Mouse (Mus musculus): ENCODE measurements at regions not wholly inside any gene's neighbourhood (a gene's known extent, or its start where the extent isn't known, plus 50 kb on each side); places are given as distances from the start of the nearest gene placed in this dataset.

DNA sequence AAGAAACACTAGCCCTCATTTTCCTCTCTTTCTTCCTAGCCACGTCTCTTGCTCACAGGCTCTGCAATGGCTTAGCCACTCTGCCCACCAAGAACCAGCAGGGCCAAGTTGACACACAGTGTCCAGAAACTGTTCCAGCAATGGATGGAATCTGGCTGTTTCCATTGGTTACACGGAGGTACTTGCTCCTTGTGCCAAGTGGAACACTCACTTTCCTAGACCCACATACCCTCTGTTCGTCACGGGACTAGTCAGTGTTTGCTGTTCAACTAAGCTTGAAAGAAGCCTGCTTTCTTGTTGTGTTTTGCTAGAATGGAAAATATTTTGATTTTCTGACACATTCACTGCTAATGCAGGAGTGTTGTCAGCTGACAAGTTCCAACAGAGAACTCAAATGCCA lies 575.7 kb upstream of the Gulo start:
- DNase-seq (ENCODE audit: low spot score), result no peak

GRCm38 (mm10) chr14:66579904-66580492 lies 571.0 kb upstream of the Gulo start:
- DNase-seq (ENCODE audit: low spot score), result no peak

GRCm38 (mm10) chr14:66566600-66566999 lies 557.6 kb upstream of the Gulo start:
- no peak for DNase-seq (ENCODE audit: low spot score)

GRCm38 (mm10) chr14:66562744-66563143 lies 553.7 kb upstream of the Gulo start:
- DNase-seq (ENCODE audit: low spot score), result no peak

GRCm38 (mm10) chr14:66561715-66562114 lies 552.7 kb upstream of the Gulo start:
- DNase-seq (ENCODE audit: low spot score), result no peak

DNA sequence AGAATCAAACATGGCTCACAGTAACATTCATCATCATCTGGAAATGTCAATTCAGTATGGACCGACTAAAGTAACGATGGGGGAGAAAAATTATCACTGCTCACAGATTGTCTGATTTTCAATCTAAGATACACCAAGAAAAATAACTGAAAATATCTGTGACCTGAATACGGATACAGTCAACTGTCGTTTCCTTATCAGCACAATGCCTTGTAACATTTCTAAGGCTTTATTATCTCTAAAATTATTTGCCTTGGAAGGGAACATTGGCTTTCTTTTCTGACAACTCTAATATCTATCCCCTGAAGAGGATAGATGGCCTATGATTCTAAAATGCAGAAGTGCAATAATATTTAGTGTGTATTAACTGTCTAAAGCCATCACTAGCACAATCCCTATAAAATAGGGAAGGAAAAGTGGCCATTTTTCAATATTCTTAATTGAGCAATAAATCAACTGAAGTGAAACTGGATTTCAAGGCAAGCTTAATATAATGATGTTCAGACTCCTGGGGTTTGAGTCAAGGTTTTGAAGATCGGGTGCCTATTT lies 552.1 kb upstream of the Gulo start:
- no peak for DNase-seq (ENCODE audit: low spot score)

DNA sequence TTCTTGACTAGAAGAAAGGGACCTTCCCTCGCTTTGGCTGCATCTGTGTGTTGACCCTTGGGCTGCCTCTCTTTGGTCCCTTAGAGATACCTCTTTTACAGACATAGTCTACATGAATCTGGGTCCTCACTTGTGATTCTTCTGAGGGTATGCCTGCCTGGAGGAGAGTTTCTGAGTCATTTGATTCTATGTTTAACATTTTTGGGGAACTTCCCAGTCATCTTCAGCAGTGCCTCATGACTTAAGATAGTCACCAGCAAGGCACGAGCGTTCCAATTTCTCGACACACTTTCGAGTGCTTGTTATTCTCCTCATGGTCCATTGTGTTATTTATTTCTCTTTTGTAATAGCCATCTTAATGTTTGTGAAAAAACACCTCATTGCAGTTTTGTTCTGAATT lies 549.4 kb upstream of the Gulo start:
- no peak for DNase-seq (ENCODE audit: low spot score)

GRCm38 (mm10) chr14:66557631-66558030 lies 548.6 kb upstream of the Gulo start:
- peak; percentile 3 for DNase-seq (ENCODE audit: low spot score)

DNA sequence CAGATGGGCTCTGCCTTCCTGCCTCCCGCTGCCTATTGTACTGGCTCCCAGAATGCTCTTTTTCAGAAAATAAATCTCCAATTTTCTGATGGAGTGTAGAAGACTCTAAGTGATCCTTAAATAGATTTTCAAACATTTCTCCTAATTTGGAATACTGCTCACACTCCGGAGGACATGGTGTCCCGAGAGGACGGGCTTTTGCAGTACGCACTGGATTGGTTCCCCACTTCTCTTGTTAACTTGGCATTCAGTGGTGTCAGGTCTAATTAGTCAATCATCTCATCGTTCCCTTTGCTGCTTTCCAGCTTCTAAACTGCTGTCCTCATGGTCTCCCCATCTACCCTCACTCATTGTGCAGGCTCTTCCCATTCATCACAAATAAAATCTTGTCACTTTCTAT lies 529.5 kb upstream of the Gulo start:
- DNase-seq (ENCODE audit: low spot score), result no peak

DNA sequence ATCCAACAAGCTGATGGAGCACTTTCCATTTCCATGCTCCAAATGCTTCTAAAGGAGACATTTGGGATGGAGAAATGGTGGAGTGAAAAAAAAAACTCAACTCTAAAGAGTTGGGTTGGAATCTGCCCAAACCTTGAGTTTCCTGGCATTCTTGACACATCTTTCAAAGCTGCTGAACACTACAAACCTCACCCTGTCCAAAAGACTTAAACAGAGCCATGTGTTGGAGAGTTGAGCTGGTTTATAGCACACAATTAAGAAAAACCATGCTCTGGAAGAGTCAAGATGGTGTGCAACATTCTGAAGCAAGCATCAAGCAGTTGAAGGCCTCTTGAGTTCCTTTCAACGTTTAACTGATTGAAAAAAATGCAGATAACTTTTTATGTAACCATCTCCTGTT lies 525.7 kb upstream of the Gulo start:
- no peak for DNase-seq (ENCODE audit: low spot score)

GRCm38 (mm10) chr14:66528135-66528534 lies 519.1 kb upstream of the Gulo start:
- no peak for DNase-seq (ENCODE audit: low spot score)

- no peak for DNase-seq (ENCODE audit: low spot score)
Observed at GRCm38 (mm10) chr14:66527061-66527460, 518.1 kb upstream of the Gulo start.

GRCm38 (mm10) chr14:66522856-66523400 lies 513.9 kb upstream of the Gulo start:
- no peak for DNase-seq (ENCODE audit: low spot score)

DNA sequence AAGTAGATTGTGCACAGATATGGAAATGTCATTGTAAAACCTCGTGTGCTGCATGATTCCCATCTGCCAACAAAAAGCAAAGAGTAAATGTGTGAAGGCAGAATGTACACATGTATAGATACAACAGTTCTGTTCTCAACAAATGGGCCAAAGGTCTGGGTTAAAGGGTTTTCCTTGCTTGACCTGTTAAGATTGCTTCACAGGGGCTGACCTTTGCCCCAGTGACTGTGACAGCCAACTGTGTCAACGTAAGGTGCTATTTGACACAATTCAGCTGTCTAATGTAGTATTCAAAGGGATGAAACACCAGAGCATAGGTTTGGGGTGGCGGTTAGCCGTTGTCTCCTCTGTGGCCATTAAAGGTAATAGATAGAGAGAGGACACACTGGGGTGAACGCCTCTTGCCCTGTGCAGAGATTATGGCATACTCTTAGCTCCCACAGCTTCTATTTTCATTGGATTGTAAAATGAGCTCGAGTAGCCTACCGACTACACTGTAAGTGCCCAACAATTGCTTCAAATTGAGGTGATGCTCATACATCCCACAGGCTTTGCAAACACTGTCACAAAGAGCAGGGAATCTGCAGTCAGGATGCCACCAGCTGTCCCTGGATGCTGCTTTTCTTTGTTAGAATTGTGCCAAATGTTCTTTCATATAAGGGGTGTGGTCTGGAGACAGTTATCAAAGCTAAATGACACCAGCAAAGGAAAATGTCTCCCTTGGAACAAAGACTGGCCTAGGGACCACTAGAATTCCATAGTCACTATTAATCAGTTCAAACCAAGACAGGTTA lies 513.0 kb upstream of the Gulo start:
- no peak for DNase-seq (ENCODE audit: low spot score)

DNA sequence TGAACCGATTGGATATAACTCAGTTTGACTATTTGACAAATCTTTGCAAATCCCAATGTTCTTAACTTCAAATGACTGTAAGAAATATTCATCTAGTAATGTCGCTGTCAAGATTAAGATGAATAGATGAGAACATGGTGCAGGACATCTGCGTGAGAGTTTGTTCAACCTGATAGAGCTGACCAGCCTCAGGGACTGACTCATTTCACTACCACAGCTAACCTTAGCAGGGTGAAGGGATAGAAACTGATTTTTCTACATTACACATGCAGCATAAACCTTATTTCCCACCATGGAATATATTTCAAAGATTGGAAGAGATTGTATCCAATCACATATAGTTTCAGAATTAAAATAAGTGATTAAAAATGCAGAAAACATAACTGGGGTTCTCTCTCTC lies 507.8 kb upstream of the Gulo start:
- no peak for DNase-seq (ENCODE audit: low spot score)

GRCm38 (mm10) chr14:66510750-66511149 lies 501.7 kb upstream of the Gulo start:
- DNase-seq (ENCODE audit: low spot score), result no peak

GRCm38 (mm10) chr14:66510218-66510617 lies 501.2 kb upstream of the Gulo start:
- no peak for DNase-seq (ENCODE audit: low spot score)

DNA sequence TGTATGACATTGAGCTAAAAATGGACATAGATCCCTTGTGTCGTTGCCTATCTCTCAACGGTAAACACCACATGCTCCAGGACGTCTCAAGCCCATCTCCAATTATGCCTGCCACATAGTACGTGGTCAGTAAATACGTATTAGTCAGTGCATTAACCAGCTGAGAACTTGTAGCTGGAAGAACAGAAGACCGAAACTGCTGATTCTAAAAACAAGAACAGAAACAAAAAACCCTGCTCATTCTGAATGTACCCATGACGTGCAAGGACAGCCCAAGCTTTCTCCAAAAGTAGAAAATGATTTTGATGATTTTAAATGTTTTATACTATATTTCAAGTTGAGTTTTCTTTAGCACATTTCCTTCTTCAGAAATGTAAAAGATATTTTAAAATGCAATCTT lies 500.7 kb upstream of the Gulo start:
- DNase-seq (ENCODE audit: low spot score), result no peak

GRCm38 (mm10) chr14:66501995-66502394 lies 493.0 kb upstream of the Gulo start:
- DNase-seq (ENCODE audit: low spot score), result no peak

DNA sequence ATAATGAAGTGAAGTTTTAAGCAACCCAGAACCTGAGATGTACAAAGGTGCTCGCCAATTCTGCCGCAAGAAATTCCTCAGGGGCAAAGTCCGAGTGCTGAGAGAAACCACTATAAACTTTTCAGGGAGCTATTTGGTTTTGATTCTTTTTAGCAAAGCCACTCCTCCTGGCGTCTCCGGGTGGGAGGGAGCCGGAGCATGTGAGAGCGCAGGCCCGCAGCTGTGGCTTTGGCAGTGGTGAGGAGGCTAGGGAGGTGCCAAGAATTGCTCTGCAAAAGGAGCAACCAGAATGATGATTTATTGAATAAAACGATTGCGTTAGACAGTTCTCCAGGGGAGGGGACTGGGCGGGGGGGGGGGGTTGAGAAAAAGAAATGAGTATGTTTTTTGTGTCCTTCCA lies 490.9 kb upstream of the Gulo start:
- DNase-seq (ENCODE audit: low spot score), result peak; percentile 62

GRCm38 (mm10) chr14:66495146-66495545 lies 486.1 kb upstream of the Gulo start:
- no peak for DNase-seq (ENCODE audit: low spot score)

DNA sequence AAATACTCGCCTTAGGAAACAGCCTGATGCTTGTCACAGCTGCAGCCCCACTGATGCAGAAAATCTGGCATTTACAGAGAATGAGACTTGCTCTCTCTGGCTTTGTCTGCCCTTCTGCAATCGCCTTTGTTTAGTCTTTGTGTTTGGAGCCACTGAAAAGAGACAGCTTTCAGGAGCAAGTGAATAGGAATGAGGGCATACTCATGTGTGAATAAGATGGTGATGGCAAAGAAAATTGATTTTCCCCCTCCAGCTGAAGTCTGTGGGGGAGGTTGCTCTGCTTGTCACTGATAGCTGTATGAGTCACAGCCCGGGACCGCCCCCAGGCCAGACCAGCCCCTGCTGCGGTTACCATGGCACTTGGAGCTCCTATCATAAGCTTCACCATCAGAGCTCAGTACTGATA lies 485.5 kb upstream of the Gulo start:
- DNase-seq (ENCODE audit: low spot score), result peak; percentile 43

GRCm38 (mm10) chr14:66493691-66494121 lies 484.7 kb upstream of the Gulo start:
- DNase-seq (ENCODE audit: low spot score), result no peak
